Mouse (Mus musculus): ENCODE results near the gene Spag5.

DNA sequence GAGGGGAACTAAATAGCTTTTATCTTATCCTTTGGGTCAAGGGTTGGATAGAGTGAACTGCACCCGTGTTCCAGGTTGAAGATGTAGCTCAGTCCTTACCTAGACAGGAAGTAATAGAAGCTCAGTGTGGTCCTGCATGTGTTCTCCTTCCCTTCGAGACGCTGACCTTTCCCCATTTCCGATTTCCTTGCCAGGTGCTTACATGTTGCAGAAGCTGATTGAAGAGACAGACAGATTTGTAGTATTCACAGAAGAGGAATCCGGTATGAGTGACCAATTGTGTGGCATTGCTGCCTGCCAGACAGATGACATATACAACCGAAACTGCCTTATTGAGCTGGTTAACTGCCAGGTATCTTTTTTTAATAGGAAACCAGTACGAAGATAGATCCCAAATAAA, 22.5 kb upstream of the Spag5 start:
- TF ChIP-seq CTCF (IDR thresholded peaks at IDR 0.05; ENCODE audit: borderline replicate concordance, control insufficient read depth, extremely low read depth, insufficient read depth, low read length, poor library complexity): no peak
- no peak for TF ChIP-seq POLR2A (IDR thresholded peaks at IDR 0.05; ENCODE audit: control insufficient read depth, extremely low read depth, insufficient read depth, low read length, poor library complexity)
